Mouse (Mus musculus) liver, adult 2 months (tissue): ENCODE data around the gene Rnf224.

Source experiments
- CTCF ChIP-seq: fragments of 200-500 bp; IDR thresholded peaks from 2 replicates; pipeline ENCODE4 v1.5.1; 2011; ENCODE audit warnings: low read depth, low read length, control low read depth
- POLR2A ChIP-seq: fragments of 200-500 bp; IDR thresholded peaks from 2 replicates; pipeline ENCODE4 v1.6.1; 2011; ENCODE audit warnings: low read length, control low read depth; ENCODE audit not compliant: insufficient read depth; ENCODE audit errors: extremely low read depth

DNA sequence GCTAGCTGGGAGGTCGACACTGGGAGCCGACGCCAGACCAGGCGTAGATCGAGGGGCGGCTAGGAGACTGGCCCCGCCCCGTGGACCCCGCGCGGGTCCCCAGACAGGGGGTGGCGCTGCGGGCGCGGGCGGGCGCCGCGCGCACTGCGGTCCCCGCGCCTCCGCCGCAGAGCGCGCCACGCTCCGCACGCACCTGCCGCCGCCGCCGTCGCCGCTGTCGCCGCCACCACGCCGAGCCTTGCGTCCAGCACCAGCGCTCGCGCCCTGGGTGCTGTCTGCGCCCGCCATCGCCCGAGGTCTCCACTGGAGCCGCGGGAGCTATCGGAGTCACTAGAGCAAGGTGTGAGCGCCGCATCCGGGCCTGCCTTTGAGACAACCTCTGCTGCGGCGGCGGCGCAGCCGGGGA, 5.5 kb upstream of the Rnf224 start, which contains the start of the genes Rnf208 and Cysrt1:
- TF ChIP-seq CTCF, result no peak
- no peak for TF ChIP-seq POLR2A
